Mouse (Mus musculus) kidney, postnatal 0 days (tissue): ENCODE results near the gene Ptgir. TPM values are rescaled to one million over a fixed set of nuclear protein-coding genes. Genes with fewer than 3 reads are reported as not detected.

Experiments used
- ATAC-seq: fragments of 200-750 bp; cut with Nextera tagmentation; replicated peaks from 2 replicates; pipeline ENCODE4 v1.8.0; 2017; ENCODE audit warnings: low read depth, moderate number of reproducible peaks, moderate TSS enrichment, moderate library complexity; ENCODE audit not compliant: low FRiP score
- DNase-seq: peaks from one replicate; pipeline ENCODE4 v3.0.0-alpha.2; 2016; ENCODE audit warnings: low spot score
- H3K27ac ChIP-seq: fragments of 300-500 bp; sonication (generic); 2 replicates; pipeline ENCODE4 v1.5.1; 2014; ENCODE audit warnings: mild to moderate bottlenecking
- H3K27me3 ChIP-seq: fragments of 300-500 bp; sonication (generic); 2 replicates; pipeline ENCODE4 v1.6.1; 2014; ENCODE audit warnings: low read length, mixed read lengths; ENCODE audit not compliant: insufficient read depth
- H3K36me3 ChIP-seq: fragments of 300-500 bp; sonication (generic); 2 replicates; pipeline ENCODE4 v1.6.1; 2014; ENCODE audit warnings: low read length, mixed read lengths; ENCODE audit not compliant: insufficient read depth
- H3K4me1 ChIP-seq: fragments of 300-500 bp; sonication (generic); replicated peaks from 2 replicates; pipeline ENCODE4 v1.6.1; 2014; ENCODE audit warnings: antibody characterized with exemption, low read length, mixed read lengths; ENCODE audit not compliant: insufficient read depth
- H3K4me2 ChIP-seq: fragments of 300-500 bp; sonication (generic); 2 replicates; pipeline ENCODE4 v1.6.1; 2014; ENCODE audit warnings: mild to moderate bottlenecking, low read length, moderate library complexity, mixed read lengths
- H3K4me3 ChIP-seq: fragments of 300-500 bp; sonication (generic); replicated peaks from 2 replicates; pipeline ENCODE4 v1.5.1; 2014; ENCODE audit warnings: low read depth, low read length
- H3K9ac ChIP-seq: fragments of 300-500 bp; sonication (generic); 2 replicates; pipeline ENCODE4 v1.6.1; 2014; ENCODE audit warnings: low read depth, low read length
- H3K9me3 ChIP-seq: fragments of 300-500 bp; sonication (generic); replicated peaks from 2 replicates; pipeline ENCODE4 v1.6.1; 2016; ENCODE audit warnings: low read length, inconsistent platforms, mixed read lengths
- CTCF ChIP-seq: IDR thresholded peaks from 2 replicates; pipeline ENCODE4 v1.5.1; 2016; ENCODE audit warnings: antibody characterized with exemption, low read depth, mild to moderate bottlenecking, moderate library complexity
- WGBS: fragments of 180-500 bp; shearing (Covaris S2); extraction: QIAGEN DNeasy Blood & Tissue Kit; methylation state at CpG from one replicate; pipeline ENCODE4 v1.1.7; 2014; 5-methylcytosine and 5-hydroxymethylcytosine counted together
- polyA plus RNA-seq: library from polyadenylated mRNA; unstranded; fragments of >200 nt; fragmentation: Nextera tagmentation; extraction: Ambion mirVana; gene quantifications from 2 replicates; pipeline ENCODE4 v1.2.1, GENCODE M21; 2015

Ptgir gene
- polyA plus RNA-seq, 1 experiment from 2014 or later, result 2.3 TPM

GRCm38 (mm10) chr7:16876608-16877007 lies 29.7 kb upstream of the Ptgir start:
- ATAC-seq, result no peak
- H3K27ac ChIP-seq, result peak overlapping the region; percentile 42; the same call in 1 of the 2 replicates
- no peaks in the 10 kb centered on the region for H3K36me3 ChIP-seq
- peak; percentile 51 for DNase-seq
- H3K9me3 ChIP-seq, result no peaks in the 10 kb centered on the region
- no peak for TF ChIP-seq CTCF
- H3K27me3 ChIP-seq, result no peaks in the 10 kb centered on the region
- H3K4me3 ChIP-seq, result peak overlapping the region; percentile 64
- peak overlapping the region; percentile 72; the same call in 1 of the 2 replicates for H3K9ac ChIP-seq
- H3K4me1 ChIP-seq, result peaks cover 11% of the 10 kb centered on the region
- 10% methylated on average over 13 of the region's 13 CpGs for WGBS
- H3K4me2 ChIP-seq, result peak overlapping the region; percentile 83

- peaks cover 11% of the 10 kb centered on the region for H3K4me1 ChIP-seq
- DNase-seq (no peak), ATAC-seq (no peak)
- no peaks in the 10 kb centered on the region for H3K9me3 ChIP-seq
- 77% methylated on average over 3 of the region's 3 CpGs for WGBS
- no peaks in the 10 kb centered on the region for H3K36me3 ChIP-seq
- TF ChIP-seq CTCF, result peak; percentile 1; the same call in 1 of the 2 replicates
- no peak overlapping the region for H3K9ac ChIP-seq
- H3K27me3 ChIP-seq, result no peaks in the 10 kb centered on the region
- H3K27ac ChIP-seq, result no peak overlapping the region
- no peak overlapping the region for H3K4me2 ChIP-seq
- H3K4me3 ChIP-seq, result no peak overlapping the region
Observed at GRCm38 (mm10) chr7:16877717-16878116, 28.6 kb upstream of the Ptgir start.

- H3K27me3 ChIP-seq, result no peaks in the 10 kb centered on the region
- no peak overlapping the region for H3K27ac ChIP-seq
- 26% methylated on average over 8 of the region's 9 CpGs for WGBS
- no peak overlapping the region for H3K9ac ChIP-seq
- ATAC-seq, result no peak
- H3K4me1 ChIP-seq, result peaks cover 11% of the 10 kb centered on the region
- no peak overlapping the region for H3K4me2 ChIP-seq
- 0 out of 2 replicates have a peak, but pooled peaks cover 6% of the 10 kb centered on the region for H3K36me3 ChIP-seq
- 0 out of 2 replicates have a peak, but pooled peaks cover 2% of the 10 kb centered on the region for H3K9me3 ChIP-seq
- no peak overlapping the region for H3K4me3 ChIP-seq
- no peak for DNase-seq
- no peak for TF ChIP-seq CTCF
Observed at GRCm38 (mm10) chr7:16879796-16880547, 26.3 kb upstream of the Ptgir start.

GRCm38 (mm10) chr7:16880615-16881014 lies 25.7 kb upstream of the Ptgir start:
- 49% methylated on average over 5 of the region's 5 CpGs for WGBS
- H3K9ac ChIP-seq, result no peak overlapping the region

GRCm38 (mm10) chr7:16883162-16883561 lies 23.1 kb upstream of the Ptgir start:
- Histone ChIP-seq H3K4me2 (no peak overlapping the region), H3K27me3 (no peaks in the 10 kb centered on the region; the same call in 1 of the 2 replicates), H3K9ac (no peak overlapping the region), H3K4me1 (peaks cover 6% of the 10 kb centered on the region), H3K36me3 (peaks cover 19% of the 10 kb centered on the region; the same call in 1 of the 2 replicates), H3K27ac (no peak overlapping the region), H3K4me3 (no peak overlapping the region), H3K9me3 (peaks cover 12% of the 10 kb centered on the region; the same call in 1 of the 2 replicates)
- ATAC-seq, result no peak
- no peak for DNase-seq
- no peak for TF ChIP-seq CTCF
- WGBS, result 92% methylated on average over 6 of the region's 6 CpGs

More at GRCm38 (mm10) chr7:16880615-16881014, 25.7 kb upstream of the Ptgir start:
- Histone ChIP-seq H3K9me3 (0 out of 2 replicates have a peak, but pooled peaks cover 7% of the 10 kb centered on the region), H3K27me3 (no peaks in the 10 kb centered on the region; the same call in 1 of the 2 replicates), H3K27ac (no peak overlapping the region), H3K36me3 (0 out of 2 replicates have a peak, but pooled peaks cover 11% of the 10 kb centered on the region), H3K4me2 (no peak overlapping the region), H3K4me1 (peaks cover 11% of the 10 kb centered on the region), H3K4me3 (no peak overlapping the region)
- ATAC-seq (no peak), DNase-seq (no peak)
- no peak for TF ChIP-seq CTCF

GRCm38 (mm10) chr7:16884334-16884733 lies 22.0 kb upstream of the Ptgir start:
- Histone ChIP-seq H3K9ac (no peak overlapping the region), H3K4me2 (no peak overlapping the region), H3K27me3 (no peaks in the 10 kb centered on the region; the same call in 1 of the 2 replicates), H3K27ac (no peak overlapping the region), H3K4me3 (no peak overlapping the region), H3K9me3 (peaks cover 12% of the 10 kb centered on the region; the same call in 1 of the 2 replicates), H3K36me3 (peaks cover 19% of the 10 kb centered on the region; the same call in 1 of the 2 replicates), H3K4me1 (peaks cover 6% of the 10 kb centered on the region)
- ATAC-seq (no peak), DNase-seq (no peak)
- no peak for TF ChIP-seq CTCF
- WGBS, result 79% methylated on average over 4 of the region's 4 CpGs
